Mouse (Mus musculus): ENCODE measurements around the gene Ssbp4. TPM values are rescaled to one million over a fixed set of nuclear protein-coding genes. Genes with fewer than 3 reads are reported as not detected.
A peak's percentile ranks its signal among the peaks of the same experiment; 100 is the strongest.

Gene Ssbp4
- total RNA-seq, 2 experiments from 2014 or later = 236 to 250 TPM

DNA sequence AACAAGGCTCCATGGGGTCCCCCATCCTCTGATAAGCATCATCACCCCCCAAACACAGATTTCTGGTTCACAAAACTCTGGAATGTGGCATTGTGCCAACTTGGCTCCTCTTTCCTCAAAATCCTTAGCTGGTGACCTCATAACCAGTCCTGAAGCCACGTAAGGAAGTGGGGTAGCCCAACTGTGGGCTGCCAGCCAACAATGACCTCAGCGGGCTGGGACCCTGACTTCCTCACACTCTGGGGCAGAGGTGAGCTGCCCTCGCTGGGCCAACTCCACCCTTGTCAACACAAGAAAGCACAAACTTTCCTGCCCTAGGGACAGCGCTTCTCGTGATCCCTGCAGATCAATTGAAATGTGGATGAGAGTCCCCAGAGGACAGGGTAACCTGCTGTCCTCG lies 25.4 kb upstream of the Ssbp4 start:
- DNase-seq (ENCODE audit: extremely low spot score in 1 of 2, low spot score in 2 of 2) = peak in 1 of 2 experiments; percentile 83
- intact Hi-C loops (cut with DNase I) = no loop called here

DNA sequence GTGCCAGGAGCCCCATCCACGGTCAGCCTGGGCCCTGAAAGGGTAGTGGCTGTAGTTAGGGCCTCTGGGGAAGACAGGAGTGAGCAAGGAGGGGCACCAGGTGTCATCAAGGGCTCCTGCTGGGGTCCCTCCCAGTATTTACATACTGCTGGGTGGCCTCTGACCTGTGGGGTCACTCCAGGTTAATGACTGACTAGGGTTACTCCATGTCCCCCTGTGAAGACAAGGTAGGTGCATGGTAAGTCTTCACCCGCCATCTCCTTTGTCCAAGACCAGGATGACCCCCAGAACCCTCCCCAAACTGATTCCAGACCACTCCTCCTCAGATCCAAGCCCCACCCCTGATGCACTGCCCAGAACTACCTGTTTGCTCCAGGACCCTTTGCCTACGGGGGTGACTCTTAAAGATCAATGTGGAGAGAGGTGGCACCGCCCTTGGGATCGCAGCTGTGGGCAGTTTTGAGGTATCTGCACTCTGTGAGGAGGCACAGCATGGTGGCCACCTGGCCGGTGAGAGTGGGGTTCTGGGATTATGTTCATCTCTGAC lies 23.7 kb upstream of the Ssbp4 start, which contains the start of gene Gdf15:
TSS of gene Gdf15 (minus strand) at position 111 of the 547 bp plus-strand sequence.
- DNase-seq (ENCODE audit: extremely low spot score in 1 of 2, low spot score in 2 of 2) = no peak
- intact Hi-C loops (cut with DNase I) = no loop called here

DNA sequence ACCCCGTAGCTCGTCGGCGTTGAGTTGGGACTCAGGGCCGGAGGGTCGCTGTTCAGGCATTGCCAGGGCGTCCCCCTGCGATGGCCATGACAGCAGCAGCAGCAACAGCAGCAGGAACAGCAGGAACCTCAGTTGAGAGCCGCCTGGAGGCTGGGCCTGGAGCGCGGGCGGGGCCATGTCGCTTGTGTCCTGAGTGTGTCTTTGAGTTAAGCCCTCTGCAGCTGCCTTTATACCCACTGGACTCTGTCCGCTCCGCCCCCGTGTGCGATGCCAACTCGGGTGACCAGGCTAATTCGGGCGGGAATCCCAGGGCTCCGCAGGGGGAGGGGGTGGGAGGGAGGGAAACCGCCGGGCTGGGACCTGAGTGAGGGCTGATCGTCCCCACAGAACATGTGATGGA lies 22.8 kb upstream of the Ssbp4 start:
- DNase-seq (ENCODE audit: extremely low spot score in 1 of 2, low spot score in 2 of 2) = peak in 1 of 2 experiments; percentile 47
- intact Hi-C loops (cut with DNase I) = no loop called here

DNA sequence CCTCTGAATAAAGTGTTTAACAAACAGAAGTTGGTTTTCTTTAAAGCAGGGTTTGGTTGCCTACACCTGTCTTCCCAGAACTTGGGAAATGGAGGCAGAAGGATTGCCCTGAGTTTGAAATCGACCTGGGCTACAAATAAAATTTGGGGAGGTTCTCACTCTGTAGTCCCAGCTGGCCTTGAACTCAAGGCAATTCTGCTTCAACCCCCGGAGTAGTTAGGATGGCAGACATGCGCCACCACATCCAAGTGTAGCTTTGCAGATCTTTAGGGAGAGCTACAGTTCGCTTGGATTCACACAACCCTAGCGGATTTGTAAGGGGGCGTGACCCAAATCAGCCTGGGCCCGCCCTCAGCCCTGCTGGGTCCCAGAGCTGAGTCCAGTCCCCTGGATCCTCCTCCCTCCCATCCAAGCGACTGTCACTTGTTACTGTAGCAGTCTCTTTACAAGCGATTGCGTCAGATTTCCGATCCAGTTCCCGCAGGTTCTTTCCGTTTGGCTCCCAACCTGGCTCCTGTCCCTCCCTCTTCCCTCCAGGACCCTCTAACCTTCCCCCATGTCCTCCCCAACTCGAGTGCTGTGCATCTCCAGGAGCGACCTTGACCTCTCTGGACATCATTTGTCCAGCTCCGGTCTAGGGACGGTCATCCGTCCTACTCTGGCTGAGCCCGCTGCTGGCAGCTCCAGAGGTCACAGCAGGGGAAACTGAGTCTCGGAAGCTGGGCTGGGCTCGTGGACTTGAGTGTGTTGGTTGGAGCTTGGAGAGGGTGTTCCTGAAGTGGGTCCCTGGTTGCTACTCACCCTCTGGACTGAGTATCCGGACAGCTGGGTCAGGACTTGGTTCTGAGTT lies 22.1 kb upstream of the Ssbp4 start:
- DNase-seq (ENCODE audit: extremely low spot score in 1 of 2, low spot score in 2 of 2) = peak in 1 of 2 experiments; percentile 80
- intact Hi-C loops (cut with DNase I) = no loop called here

DNA sequence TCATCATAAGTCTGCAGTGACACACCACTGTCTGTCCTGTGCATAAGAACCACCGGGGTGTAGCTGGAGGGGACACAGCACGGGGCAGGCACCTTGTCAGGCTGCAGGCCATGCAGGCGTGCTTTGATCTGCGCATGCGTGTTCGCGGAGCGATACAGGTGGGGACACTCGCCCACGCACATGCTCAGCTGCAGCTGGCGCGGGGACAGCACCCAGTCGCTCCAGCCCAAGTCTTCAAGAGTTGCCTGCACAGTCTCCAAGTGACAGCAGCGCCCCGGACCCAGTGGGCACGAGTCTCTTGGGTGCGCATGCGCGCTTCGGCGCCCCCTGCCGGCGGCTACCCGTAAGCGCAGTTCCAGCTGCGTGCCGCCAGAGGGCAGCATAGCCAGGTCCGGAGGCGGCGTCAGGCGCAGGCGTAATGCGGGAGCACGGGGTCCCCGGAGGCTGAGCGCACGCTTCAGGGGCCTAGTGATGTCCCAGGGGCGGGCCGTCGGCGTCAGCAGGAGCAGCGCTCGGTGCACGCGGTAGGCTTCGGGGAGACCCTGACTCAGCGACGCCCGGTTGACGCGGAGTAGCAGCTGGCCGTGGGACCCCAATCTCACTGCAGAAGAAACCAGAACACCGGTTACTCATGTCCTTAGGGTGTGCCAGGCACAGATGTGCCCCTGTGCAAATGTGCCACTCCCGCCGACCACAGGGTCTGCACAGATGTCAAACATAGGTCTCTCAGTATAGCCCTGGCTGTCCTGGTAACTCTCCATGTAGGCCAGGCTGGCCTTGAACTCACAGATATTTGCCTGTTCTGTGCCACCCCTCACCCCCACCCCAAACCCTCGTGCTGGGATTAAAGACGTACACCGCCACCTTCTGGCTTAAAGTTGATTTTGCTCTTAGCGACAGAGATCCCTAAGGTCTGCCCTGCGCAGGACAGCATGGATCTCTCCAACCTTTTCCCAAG lies 21.2 kb upstream of the Ssbp4 start:
- intact Hi-C loops (cut with DNase I) = no loop called here
- DNase-seq (ENCODE audit: extremely low spot score in 1 of 2, low spot score in 2 of 2) = peak; percentile 76 to 92

DNA sequence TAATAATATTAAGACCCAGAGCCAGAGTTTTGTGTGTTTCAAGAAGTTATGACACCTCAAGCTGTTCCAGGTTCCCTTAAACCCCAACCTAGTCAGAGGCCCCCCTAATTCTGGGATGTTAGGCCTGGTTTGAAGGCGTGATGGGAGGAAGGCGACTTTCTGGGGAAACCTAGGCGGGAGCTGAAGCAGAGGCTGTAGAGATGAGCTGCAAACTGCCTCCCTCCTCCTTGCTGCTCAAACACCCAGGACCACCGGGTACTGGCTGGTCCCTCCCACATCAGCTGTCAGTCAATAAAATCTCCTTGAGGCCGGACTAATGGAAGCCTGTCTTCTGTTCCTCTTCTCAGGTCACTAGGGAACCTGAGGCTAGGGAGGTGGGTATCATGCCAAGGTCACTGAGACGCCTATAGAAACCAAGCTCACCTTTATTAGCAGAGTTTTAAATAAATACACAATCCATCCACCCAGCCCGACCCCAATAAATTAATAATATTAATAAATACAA lies 20.4 kb upstream of the Ssbp4 start:
- no peak for DNase-seq (ENCODE audit: extremely low spot score in 1 of 2, low spot score in 2 of 2)
- intact Hi-C loops (cut with DNase I) = no loop called here

DNA sequence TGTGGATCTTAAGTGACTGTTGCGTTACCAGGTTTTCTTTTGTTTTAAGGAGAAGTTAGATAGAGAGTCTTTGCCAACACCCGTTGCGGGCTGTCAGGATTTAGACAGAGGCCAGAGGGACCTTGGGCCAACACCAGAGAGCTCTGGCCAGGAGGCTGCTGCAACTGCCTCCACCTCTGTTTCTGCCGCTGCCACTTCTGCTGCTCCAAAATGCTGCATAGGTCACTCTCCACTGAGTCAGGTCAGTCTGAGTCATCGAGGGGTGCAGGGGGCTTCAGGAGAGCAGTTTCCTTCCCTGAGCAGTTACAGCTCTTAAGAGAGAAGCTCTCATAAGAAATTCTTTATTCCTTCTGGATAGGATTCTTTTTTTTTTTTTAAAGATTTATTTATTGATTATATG lies 18.4 kb upstream of the Ssbp4 start:
- intact Hi-C loops (cut with DNase I) = no loop called here
- DNase-seq (ENCODE audit: extremely low spot score in 1 of 2, low spot score in 2 of 2) = no peak

DNA sequence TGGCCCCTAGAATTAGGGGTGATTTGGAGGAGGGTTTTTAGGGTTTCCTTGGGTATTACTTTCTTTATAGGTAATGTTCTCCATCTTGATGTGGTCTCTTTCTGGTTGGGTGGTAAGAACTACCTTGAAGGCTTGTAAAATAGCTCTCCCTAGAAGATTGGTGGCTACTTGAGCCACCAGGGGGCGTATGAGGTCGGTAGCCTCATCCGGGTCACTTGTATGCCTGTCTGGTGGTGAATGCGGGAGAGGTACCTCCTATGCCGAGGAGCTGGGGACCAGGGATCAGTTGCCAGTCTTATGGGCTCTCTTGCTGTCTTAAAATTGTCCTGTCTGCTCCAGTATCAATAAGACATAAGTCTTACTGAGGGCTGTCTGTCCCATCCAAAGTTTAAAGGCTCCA lies 16.4 kb upstream of the Ssbp4 start:
- intact Hi-C loops (cut with DNase I) = no loop called here
- no peak for DNase-seq (ENCODE audit: extremely low spot score in 1 of 2, low spot score in 2 of 2)

DNA sequence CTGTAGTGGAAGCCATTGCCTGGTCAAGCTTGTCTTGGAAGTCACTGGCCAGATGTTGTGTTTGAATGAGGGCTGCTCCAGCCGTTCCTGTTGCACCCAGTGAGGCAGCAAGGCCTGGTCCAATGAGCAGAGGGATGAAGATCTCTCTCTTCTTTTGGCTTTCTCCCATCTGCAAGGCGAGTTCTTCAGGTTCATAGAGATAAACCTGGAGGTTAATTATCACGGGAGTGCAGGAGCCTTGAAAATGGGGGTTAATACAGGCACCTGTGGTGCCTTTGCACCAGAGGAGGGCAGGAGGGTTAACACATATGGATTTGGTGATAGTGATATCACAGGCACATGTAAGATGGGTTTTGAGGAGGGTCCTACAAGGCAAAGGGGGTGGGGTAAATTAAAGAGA lies 13.5 kb upstream of the Ssbp4 start:
- no peak for DNase-seq (ENCODE audit: extremely low spot score in 1 of 2, low spot score in 2 of 2)
- intact Hi-C loops (cut with DNase I) = no loop called here

DNA sequence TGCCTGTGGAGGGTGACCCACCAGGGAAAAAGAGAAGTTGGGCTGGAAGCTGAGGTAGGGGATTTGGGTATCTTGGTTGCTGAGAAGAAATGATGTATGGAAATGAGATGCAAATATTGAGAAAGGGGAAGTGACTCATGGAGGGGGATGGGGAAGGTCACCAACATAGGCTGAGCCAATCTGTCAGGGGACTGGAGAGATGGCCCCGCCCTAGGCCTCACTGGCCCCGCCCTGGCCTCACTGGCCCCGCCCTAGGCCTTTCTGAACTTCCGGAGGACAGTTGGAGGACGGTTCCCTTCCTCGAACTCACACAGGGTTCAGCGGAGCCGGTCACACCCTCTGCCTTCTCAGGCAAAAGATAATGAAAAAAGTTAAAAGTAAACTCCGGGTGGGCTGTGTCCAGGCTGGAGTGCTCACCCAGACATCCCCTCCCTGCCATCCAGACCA lies 10.2 kb upstream of the Ssbp4 start:
- intact Hi-C loops (cut with DNase I) = loop anchor here (5.0 kb wide), 1 partner anchor 48 kb away; no protein-coding TSS in a partner anchor
- DNase-seq (ENCODE audit: extremely low spot score in 1 of 2, low spot score in 2 of 2) = peak in 1 of 2 experiments; percentile 60

DNA sequence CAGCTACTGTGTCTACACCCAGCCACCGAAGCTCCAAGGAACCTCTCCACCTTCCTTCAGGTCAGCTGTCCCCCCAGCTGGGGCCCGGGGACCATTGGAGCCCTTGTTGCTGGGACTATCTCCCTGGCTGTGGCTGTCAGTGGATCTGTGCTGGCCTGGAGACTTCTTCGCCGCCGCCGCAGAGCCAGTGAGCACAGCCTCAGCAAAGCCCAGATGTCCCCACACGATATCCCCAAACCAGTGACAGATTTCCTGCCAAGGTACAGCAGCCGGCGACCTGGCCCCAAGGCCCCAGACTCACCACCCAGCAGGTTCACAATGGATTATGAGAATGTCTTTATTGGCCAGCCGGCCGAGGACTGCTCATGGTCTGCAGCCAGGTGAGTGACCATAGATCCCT lies 9.3 kb upstream of the Ssbp4 start:
- intact Hi-C loops (cut with DNase I) = loop anchor here (5.0 kb wide), 1 partner anchor 49 kb away; no protein-coding TSS in a partner anchor
- no peak for DNase-seq (ENCODE audit: extremely low spot score in 1 of 2, low spot score in 2 of 2)

DNA sequence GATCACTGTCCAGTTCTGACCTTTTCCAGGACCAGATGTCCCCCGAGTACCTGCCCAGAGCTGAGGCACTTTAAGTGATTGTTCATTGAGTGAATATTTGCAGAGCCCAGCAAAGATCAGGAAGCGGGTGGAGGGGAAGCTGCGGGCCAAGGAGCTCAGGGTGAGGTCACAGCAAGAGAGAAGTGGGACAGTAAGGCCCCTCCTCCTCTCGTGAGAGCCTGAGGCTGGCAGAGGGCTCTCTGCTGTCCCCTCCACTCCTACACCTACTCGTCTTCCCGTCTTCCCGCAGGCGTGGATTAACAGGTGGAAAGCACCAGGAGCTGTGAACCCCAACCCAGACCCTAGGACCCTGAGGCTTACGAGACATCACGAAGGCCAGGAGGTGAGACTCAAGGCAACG lies 8.0 kb upstream of the Ssbp4 start:
- intact Hi-C loops (cut with DNase I) = loop anchor here (5.0 kb wide), 1 partner anchor 51 kb away; no protein-coding TSS in a partner anchor
- no peak for DNase-seq (ENCODE audit: extremely low spot score in 1 of 2, low spot score in 2 of 2)

DNA sequence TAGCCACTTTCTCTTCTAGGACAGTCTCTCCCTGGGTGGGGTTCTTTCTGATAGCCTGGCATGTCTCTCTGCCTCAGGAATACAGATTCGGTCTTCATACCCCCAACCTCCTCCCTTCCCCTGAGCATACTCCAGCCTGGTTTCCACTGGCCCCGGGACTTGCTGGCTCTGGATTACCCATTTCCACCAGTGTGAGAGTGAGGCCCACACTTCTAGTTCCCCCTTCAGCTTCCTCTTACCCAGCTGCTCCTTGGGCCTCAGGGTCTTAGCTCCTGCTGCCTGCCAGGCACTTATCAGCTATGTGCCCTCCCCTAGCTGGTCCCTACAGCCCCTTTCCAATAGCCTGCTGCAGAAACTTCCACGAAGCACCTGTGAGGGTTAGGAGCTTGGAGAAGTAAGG lies 7.2 kb upstream of the Ssbp4 start, which contains the start of gene Lrrc25:
TSS of gene Lrrc25 (plus strand) at position 262 of the 400 bp plus-strand sequence.
- intact Hi-C loops (cut with DNase I) = loop anchor here (5.0 kb wide), 1 partner anchor 51 kb away; no protein-coding TSS in a partner anchor
- DNase-seq (ENCODE audit: extremely low spot score in 1 of 2, low spot score in 2 of 2) = no peak

DNA sequence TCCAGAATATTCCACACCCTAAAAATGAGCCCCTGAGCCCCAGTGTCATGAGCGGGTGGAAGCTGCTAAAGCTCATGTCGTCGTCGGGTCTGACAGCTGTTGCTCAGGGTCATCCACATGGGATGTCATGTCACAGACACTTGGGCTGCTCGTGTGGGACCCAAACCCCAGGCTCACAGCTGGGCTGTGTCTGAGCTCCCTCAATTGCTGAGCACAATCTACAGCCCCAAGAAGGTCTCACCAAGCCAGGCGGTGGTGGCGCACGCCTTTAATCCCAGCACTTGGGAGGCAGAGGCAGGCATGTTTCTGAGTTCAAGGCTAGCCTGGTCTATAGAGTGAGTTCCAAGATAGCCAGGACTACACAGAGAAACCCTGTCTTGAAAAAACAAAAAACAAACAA lies 6.6 kb upstream of the Ssbp4 start:
- intact Hi-C loops (cut with DNase I) = loop anchor here (5.0 kb wide), 1 partner anchor 52 kb away; no protein-coding TSS in a partner anchor
- no peak for DNase-seq (ENCODE audit: extremely low spot score in 1 of 2, low spot score in 2 of 2)

DNA sequence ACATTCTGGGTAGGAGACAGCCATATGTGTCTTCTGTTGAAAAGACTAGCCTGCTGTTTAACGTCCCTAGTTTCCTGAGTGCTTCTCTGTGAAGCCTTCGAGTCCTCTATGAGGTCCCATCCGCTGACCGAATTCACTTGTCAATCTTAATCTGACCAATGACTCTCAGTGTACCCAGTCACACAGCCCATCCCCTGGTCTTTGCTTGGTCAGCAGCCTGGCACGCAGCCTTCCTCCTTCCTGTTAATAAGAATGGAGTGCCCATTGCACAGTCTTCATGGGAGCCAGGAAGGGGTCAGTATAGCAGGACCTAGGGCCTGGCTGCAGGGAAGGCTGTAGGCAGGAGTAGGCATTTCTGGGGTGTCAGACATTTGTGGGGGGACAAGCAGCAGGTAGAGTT lies 5.8 kb upstream of the Ssbp4 start:
- intact Hi-C loops (cut with DNase I) = no loop called here
- DNase-seq (ENCODE audit: extremely low spot score in 1 of 2, low spot score in 2 of 2) = no peak

DNA sequence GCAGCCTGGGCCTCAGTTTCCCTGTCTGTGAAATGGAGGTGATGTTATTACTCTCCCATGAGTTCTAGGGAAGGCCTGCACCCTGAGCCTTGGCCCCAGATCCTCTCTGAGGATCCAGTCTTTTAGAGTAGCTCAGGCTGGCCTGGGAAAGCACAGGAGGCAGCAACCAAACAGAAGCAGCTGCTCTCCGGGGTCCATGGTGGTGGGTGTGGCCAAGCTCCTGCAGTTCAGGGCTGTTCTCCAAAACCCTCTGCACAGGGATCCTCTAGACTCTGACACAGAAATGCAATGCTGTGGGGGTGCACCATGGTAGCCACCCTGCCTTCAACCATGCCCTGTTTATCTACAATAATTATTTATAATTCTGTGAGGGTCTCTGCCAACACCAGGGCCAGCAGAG lies 5.1 kb upstream of the Ssbp4 start:
- DNase-seq (ENCODE audit: extremely low spot score in 1 of 2, low spot score in 2 of 2) = no peak
- intact Hi-C loops (cut with DNase I) = no loop called here

DNA sequence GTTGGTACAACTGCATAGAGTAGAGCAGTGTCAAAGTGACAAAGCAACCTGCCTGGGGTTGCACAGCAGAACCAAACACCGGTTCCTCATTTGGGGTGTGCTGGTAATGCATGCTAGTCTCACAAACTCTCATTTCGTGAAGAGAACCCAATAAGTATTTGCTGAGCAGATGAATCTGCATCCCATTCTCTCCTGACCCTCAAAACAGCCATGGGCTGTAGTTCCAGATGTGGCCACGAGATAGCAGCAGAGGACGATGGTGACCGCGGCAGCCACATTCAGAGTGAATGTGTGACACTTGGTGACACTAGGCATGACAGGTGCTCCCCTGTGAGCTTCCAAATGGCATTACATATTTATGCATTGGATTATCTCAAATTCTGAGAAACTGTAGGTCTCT lies 3.2 kb upstream of the Ssbp4 start:
- DNase-seq (ENCODE audit: extremely low spot score in 1 of 2, low spot score in 2 of 2) = peak; percentile 81 to 87
- intact Hi-C loops (cut with DNase I) = no loop called here

DNA sequence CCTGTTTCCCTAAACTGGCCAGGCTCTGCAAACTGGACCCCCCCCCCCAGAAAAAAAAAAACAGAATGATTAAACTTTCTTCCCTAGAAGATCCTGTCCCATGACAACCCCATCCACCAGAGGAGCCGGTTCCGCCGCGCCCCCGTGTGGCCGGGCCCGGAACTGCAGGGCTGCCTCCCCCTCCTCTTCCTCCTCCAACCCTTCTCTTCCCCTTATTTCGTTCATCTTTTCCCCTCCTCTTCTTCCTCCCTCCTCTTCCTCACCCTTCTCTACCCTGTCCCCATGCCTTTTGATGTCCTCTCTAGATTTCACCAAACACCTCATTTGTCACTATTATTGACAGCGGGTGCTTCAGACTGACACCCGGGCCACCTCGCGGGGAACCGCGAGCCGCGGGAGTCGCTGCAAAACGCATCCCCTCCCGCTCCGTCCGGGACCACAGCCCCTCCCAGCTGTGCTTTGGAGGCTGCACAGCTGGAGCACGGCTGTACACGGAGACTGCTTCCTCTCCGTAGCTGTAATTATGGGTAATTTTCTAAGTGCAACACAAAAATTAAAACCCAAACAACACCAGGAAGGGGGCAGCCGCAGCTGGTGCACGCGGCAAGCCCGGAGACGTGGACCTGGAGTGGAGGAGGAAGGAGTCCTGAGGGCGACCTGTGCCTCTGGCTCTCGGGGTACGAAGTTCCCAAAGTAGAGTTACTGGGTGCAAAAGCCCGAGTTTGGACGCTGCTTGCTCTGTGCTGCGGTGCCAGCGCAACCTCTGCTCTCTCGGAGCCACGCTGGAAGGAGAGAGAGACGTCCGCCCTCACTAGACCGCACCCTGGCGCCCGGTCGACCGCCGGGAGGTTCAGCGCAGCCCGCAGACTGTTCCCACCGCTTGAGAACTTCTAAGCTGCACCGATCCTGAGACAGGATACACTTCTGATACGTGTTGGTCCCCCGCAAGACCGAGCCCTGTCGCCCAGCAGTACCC lies 2.4 kb upstream of the Ssbp4 start:
- intact Hi-C loops (cut with DNase I) = no loop called here
- peak; percentile 62 to 88 for DNase-seq (ENCODE audit: extremely low spot score in 1 of 2, low spot score in 2 of 2)

Measured in left cerebral cortex, postnatal 10 days (tissue).